Mouse (Mus musculus) heart, adult 2 months (tissue): ENCODE measurements around the gene Gm42669. TPM values are rescaled to one million over a fixed set of nuclear protein-coding genes. Genes with fewer than 3 reads are reported as not detected.

ENCODE experiments used
- DNase-seq, 2 experiments: peaks; one replicate each; pipeline ENCODE4 v3.0.0; 2021
- H3K27ac ChIP-seq: fragments of 200-600 bp; 2 replicates; pipeline ENCODE4 v1.8.1; 2022
- H3K27me3 ChIP-seq: fragments of 200-500 bp; 2 replicates; pipeline ENCODE4 v1.6.1; 2012; ENCODE audit warnings: mild to moderate bottlenecking, low read length, inconsistent platforms, mixed read lengths; ENCODE audit not compliant: control insufficient read depth, insufficient read depth
- H3K36me3 ChIP-seq: fragments of 200-500 bp; 2 replicates; pipeline ENCODE4 v1.6.1; 2012; ENCODE audit warnings: low read length, inconsistent platforms; ENCODE audit not compliant: control insufficient read depth, insufficient read depth
- H3K4me1 ChIP-seq: fragments of 200-500 bp; 2 replicates; pipeline ENCODE4 v1.6.1; 2011; ENCODE audit warnings: low read length; ENCODE audit not compliant: control insufficient read depth, insufficient read depth
- H3K4me3 ChIP-seq: fragments of 200-600 bp; 2 replicates; pipeline ENCODE4 v1.8.1; 2022
- H3K79me2 ChIP-seq: fragments of 200-500 bp; replicated peaks from 2 replicates; pipeline ENCODE4 v1.6.1; 2012; ENCODE audit warnings: mild to moderate bottlenecking, inconsistent platforms, low read length, moderate library complexity, mixed read lengths; ENCODE audit not compliant: control insufficient read depth, insufficient read depth
- H3K9ac ChIP-seq: fragments of 200-500 bp; 2 replicates; pipeline ENCODE4 v1.6.1; 2012; ENCODE audit warnings: low read depth, mild to moderate bottlenecking, control low read depth, inconsistent platforms, low read length, mixed read lengths
- CTCF ChIP-seq: fragments of 200-600 bp; IDR thresholded peaks from 2 replicates; pipeline ENCODE4 v1.8.1; 2022; ENCODE audit warnings: antibody characterized with exemption, mild to moderate bottlenecking, moderate library complexity
- EP300 ChIP-seq: fragments of 200-500 bp; IDR thresholded peaks from 2 replicates; pipeline ENCODE4 v1.6.1; 2011; ENCODE audit warnings: low read depth, low read length, control low read depth; ENCODE audit not compliant: insufficient read depth
- POLR2A ChIP-seq: fragments of 200-500 bp; IDR thresholded peaks from 2 replicates; pipeline ENCODE4 v1.6.1; 2011; ENCODE audit warnings: mild to moderate bottlenecking, low read depth, low read length, control low read depth; ENCODE audit not compliant: insufficient read depth
- WGBS: fragments of 180-500 bp; shearing (Covaris S2); methylation state at CpG from one replicate; pipeline ENCODE4 v1.1.7; 2018; 5-methylcytosine and 5-hydroxymethylcytosine counted together
- intact Hi-C: fragments of 180-260 bp; cut with DNase I; formaldehyde crosslinking; loops from one replicate; pipeline ENCODE4 v1.15.1; 2025
- polyA plus RNA-seq: library from polyadenylated mRNA; depleted of rRNA; stranded (reverse); fragments of >200 nt; gene quantifications from 2 replicates; pipeline ENCODE4 v1.2.3, GENCODE M21; 2012; rRNA removed
- total RNA-seq, 2 experiments: library from RNA; stranded (reverse); gene quantifications; 2 replicates each; pipeline ENCODE4 v1.2.3; 2021

The Gm42669 gene
- total and polyA plus RNA-seq, 3 experiments: 0.08 TPM; not detected in 2

GRCm38 (mm10) chr5:107611224-107611623 lies 103.8 kb downstream of the Gm42669 start:
- intact Hi-C loops: loop anchor here (5.0 kb wide), 1 partner anchor 281 kb away; no protein-coding TSS in a partner anchor
- TF ChIP-seq EP300 (no peak), CTCF (no peak; the same call in none of the 2 replicates), POLR2A (no peak)
- Histone ChIP-seq H3K4me1 (no peaks in the 10 kb centered on the region), H3K4me3 (no peak overlapping the region), H3K36me3 (no peaks in the 10 kb centered on the region), H3K79me2 (no peaks in the 10 kb centered on the region), H3K27me3 (no peaks in the 10 kb centered on the region), H3K9ac (no peak overlapping the region), H3K27ac (no peak overlapping the region)
- peak; percentile 32 to 33 for DNase-seq
- 3% methylated on average over 2 of the region's 2 CpGs for WGBS

- no peaks in the 10 kb centered on the region for H3K36me3 ChIP-seq
- no peaks in the 10 kb centered on the region for H3K4me1 ChIP-seq
- no peaks in the 10 kb centered on the region for H3K27me3 ChIP-seq
- DNase-seq: no peak
- TF ChIP-seq CTCF: no peak
- TF ChIP-seq EP300: no peak
- no peak for TF ChIP-seq POLR2A
- H3K27ac ChIP-seq: no peak overlapping the region
- WGBS: 83% methylated on average over 6 of the region's 6 CpGs
- no peaks in the 10 kb centered on the region for H3K79me2 ChIP-seq
- no peak overlapping the region for H3K9ac ChIP-seq
- intact Hi-C loops: no loop called here
- no peak overlapping the region for H3K4me3 ChIP-seq
Observed at GRCm38 (mm10) chr5:107617986-107618385, 110.6 kb downstream of the Gm42669 start.

GRCm38 (mm10) chr5:107621327-107621726 lies 113.9 kb downstream of the Gm42669 start:
- H3K4me3 ChIP-seq: no peak overlapping the region
- no peak overlapping the region for H3K27ac ChIP-seq
- no peak for DNase-seq
- no peak for TF ChIP-seq POLR2A
- TF ChIP-seq CTCF: no peak
- TF ChIP-seq EP300: no peak
- H3K27me3 ChIP-seq: no peaks in the 10 kb centered on the region
- no peaks in the 10 kb centered on the region for H3K36me3 ChIP-seq
- 63% methylated on average over 3 of the region's 3 CpGs for WGBS
- no peaks in the 10 kb centered on the region for H3K4me1 ChIP-seq
- H3K9ac ChIP-seq: no peak overlapping the region
- intact Hi-C loops: no loop called here
- no peaks in the 10 kb centered on the region for H3K79me2 ChIP-seq

Other genes with a start within 250 kb of the Gm42669 start
- 10 to 100 TPM; 41.2 to 47.6 TPM for gene Tgfbr3, start 218.0 kb upstream of the Gm42669 start, total RNA-seq
- 27.2 and 32.6 TPM in 2 replicates for gene Tgfbr3, start 218.0 kb upstream of the Gm42669 start, polyA plus RNA-seq
- gene Brdt, start 176.5 kb upstream of the Gm42669 start, total RNA-seq: under 1 TPM; 0.30 to 0.47 TPM
- 0.18 and 0.38 TPM in 2 replicates for gene Brdt, start 176.5 kb upstream of the Gm42669 start, polyA plus RNA-seq
- gene Ephx4, start 104.9 kb upstream of the Gm42669 start, total RNA-seq: under 1 TPM; 0.23 to 0.26 TPM
- 0.35 and 0.45 TPM in 2 replicates for gene Ephx4, start 104.9 kb upstream of the Gm42669 start, polyA plus RNA-seq
- gene Lpcat2b, start 76.1 kb upstream of the Gm42669 start, total RNA-seq: not detected
- 0.04 and 0.06 TPM in 2 replicates for gene Lpcat2b, start 76.1 kb upstream of the Gm42669 start, polyA plus RNA-seq
- 1 to 10 TPM; 5.1 to 5.6 TPM for gene Btbd8, start 69.6 kb upstream of the Gm42669 start, total RNA-seq
- gene Btbd8, start 69.6 kb upstream of the Gm42669 start, polyA plus RNA-seq: 0.90 and 1.2 TPM in 2 replicates
- not detected for gene 1700028K03Rik, start 27.1 kb downstream of the Gm42669 start, total RNA-seq
- gene 1700028K03Rik, start 27.1 kb downstream of the Gm42669 start, polyA plus RNA-seq: 0.23 TPM in 1 of 2 replicates, not detected in the other
- gene Rpap2, start 89.8 kb downstream of the Gm42669 start, total RNA-seq: 1 to 10 TPM; 6.6 to 6.8 TPM
- gene Rpap2, start 89.8 kb downstream of the Gm42669 start, polyA plus RNA-seq: 2.1 and 4.4 TPM in 2 replicates
- gene Glmn, start 90.3 kb downstream of the Gm42669 start, total RNA-seq: 1 to 10 TPM; 3.1 to 4.1 TPM
- 0.47 and 1.2 TPM in 2 replicates for gene Glmn, start 90.3 kb downstream of the Gm42669 start, polyA plus RNA-seq
- not detected for gene Gfi1, start 218.4 kb downstream of the Gm42669 start, total RNA-seq
- gene Gfi1, start 218.4 kb downstream of the Gm42669 start, polyA plus RNA-seq: 0.09 and 0.16 TPM in 2 replicates